ENCODE assay signal across 8 mouse cellular contexts in the genomic region with DNA sequence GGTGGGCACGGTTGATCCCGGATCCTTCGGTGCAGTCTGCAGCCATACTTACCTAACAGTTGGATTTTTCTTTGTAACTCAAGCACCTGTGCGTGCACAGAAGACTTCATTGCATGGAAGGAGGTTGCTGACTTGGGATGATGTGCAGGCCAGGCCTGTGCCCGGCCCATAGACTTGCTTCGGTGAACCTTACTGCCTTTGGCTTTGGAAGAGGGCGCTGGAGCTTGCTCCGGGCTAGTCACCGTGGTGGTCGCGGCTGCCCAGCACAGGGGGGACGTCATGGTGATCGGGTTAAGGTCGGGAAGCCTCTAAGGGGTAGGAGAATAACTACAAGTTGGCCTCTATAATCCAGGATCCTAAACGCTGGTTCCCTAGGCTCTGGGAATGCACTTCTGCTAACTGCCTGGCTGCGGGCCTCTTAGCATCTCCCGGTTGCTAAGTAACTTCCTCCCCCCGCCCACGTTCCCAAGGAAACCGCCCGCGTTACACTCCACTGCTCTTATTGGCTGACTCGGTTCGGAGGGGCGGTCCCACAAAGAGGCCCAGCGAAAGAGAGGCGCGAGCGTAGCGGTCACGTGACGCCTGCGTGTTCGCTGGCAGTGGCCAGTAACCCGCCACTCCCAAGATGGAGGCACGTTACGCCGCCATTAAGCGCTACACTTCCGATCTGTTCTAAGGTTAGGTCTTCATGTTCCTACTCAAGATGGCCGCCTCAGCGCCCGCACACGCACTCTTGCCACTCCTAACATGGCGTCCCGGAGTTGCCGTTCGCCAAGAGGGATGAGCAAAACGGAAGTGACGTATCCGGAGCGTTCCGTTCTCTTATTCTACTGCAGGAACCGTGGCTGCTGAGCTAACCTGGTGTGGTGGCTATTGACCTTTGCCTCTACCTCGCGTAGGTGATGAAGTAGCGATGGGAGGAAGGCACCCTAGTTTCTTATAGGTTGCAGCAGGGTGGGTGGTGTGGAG. TPM values are rescaled to one million over a fixed set of nuclear protein-coding genes. Genes with fewer than 3 reads are reported as not detected.
DNase-seq lines count a peak whose midpoint lies in the region; ATAC-seq and TF ChIP-seq lines count a peak whose summit lies in the region.

A gene (minus strand): TSS at position 441 of the 969 bp plus-strand sequence.
A gene (plus strand): TSS at position 613 of the 969 bp plus-strand sequence.

- H3K4me1 ChIP-seq in embryonic facial prominence, embryonic 14.5 days (ENCODE audit: control insufficient read depth, insufficient read depth, low read length) = peaks cover 16% of the 10 kb centered on the region
- peaks cover 4% of the 10 kb centered on the region for H3K4me1 ChIP-seq in heart, adult 2 months (ENCODE audit: control insufficient read depth, insufficient read depth, low read length)
- H3K4me1 ChIP-seq in limb, embryonic 13.5 days = peaks cover 23% of the 10 kb centered on the region
- peaks cover 21% of the 10 kb centered on the region for H3K4me1 ChIP-seq in midbrain, embryonic 16.5 days (ENCODE audit: control insufficient read depth, insufficient read depth, low read length)

- H3K9me3 ChIP-seq in embryonic facial prominence, embryonic 14.5 days (ENCODE audit: control insufficient read depth, low read length) = no peaks in the 10 kb centered on the region
- H3K9me3 ChIP-seq in limb, embryonic 13.5 days = no peaks in the 10 kb centered on the region
- H3K9me3 ChIP-seq in midbrain, embryonic 16.5 days (replicated peaks; ENCODE audit: control insufficient read depth, low read length, poor library complexity, severe bottlenecking) = no peaks in the 10 kb centered on the region

- no peaks in the 10 kb centered on the region for H3K27me3 ChIP-seq in embryonic facial prominence, embryonic 14.5 days (replicated peaks; ENCODE audit: control insufficient read depth, insufficient read depth, low read length)
- no peaks in the 10 kb centered on the region for H3K27me3 ChIP-seq in heart, adult 2 months (ENCODE audit: control insufficient read depth, insufficient read depth, low read length)
- H3K27me3 ChIP-seq in limb, embryonic 13.5 days = 0 out of 2 replicates have a peak, but pooled peaks cover 3% of the 10 kb centered on the region
- no peaks in the 10 kb centered on the region for H3K27me3 ChIP-seq in midbrain, embryonic 16.5 days (ENCODE audit: control insufficient read depth, insufficient read depth, low read depth, low read length)

- intact Hi-C loops in heart, adult 2 months (cut with DNase I) = loop anchor here (2.0 to 10.0 kb wide), 4 partner anchors 48 to 155 kb away; a partner anchor contains a TSS

- H3K9ac ChIP-seq in embryonic facial prominence, embryonic 14.5 days (ENCODE audit: low read depth, low read length) = peak within 1 kb of the TSS; percentile 70
- H3K9ac ChIP-seq in heart, adult 2 months (ENCODE audit: low read depth, low read length) = peak within 1 kb of the TSS; percentile 52
- H3K9ac ChIP-seq in limb, embryonic 13.5 days = peak within 1 kb of the TSS; percentile 78
- H3K9ac ChIP-seq in midbrain, embryonic 16.5 days (ENCODE audit: low read depth, low read length) = peak within 1 kb of the TSS; percentile 71

- peaks cover 38% of the 10 kb centered on the region for H3K36me3 ChIP-seq in embryonic facial prominence, embryonic 14.5 days (ENCODE audit: control insufficient read depth, insufficient read depth, low read length)
- H3K36me3 ChIP-seq in heart, adult 2 months (ENCODE audit: control insufficient read depth, insufficient read depth, low read length) = no peaks in the 10 kb centered on the region
- peaks cover 37% of the 10 kb centered on the region for H3K36me3 ChIP-seq in limb, embryonic 13.5 days
- no peaks in the 10 kb centered on the region for H3K36me3 ChIP-seq in midbrain, embryonic 16.5 days (ENCODE audit: control insufficient read depth, insufficient read depth, low read length)

- H3K4me2 ChIP-seq in embryonic facial prominence, embryonic 14.5 days (ENCODE audit: low read depth, low read length) = peak within 1 kb of the TSS; percentile 63
- H3K4me2 ChIP-seq in limb, embryonic 13.5 days (replicated peaks) = peak within 1 kb of the TSS; percentile 93
- H3K4me2 ChIP-seq in midbrain, embryonic 16.5 days (ENCODE audit: low read length) = peak within 1 kb of the TSS; percentile 75

- TF ChIP-seq CTCF in heart, adult 2 months (IDR thresholded peaks at IDR 0.05) = 0 out of 2 replicates have a peak, but pooled peaks have one; percentile 4

- ATAC-seq in embryonic facial prominence, embryonic 14.5 days (ENCODE audit: low read depth) = peak; percentile 100
- ATAC-seq in limb, embryonic 13.5 days (ENCODE audit: low FRiP score, low read depth) = peak; percentile 99
- peak; percentile 98 for ATAC-seq in midbrain, embryonic 16.5 days

- DNase-seq in 3T3-L1 (ENCODE audit: low read depth, low spot score) = peak; percentile 100
- peak; percentile 93 to 98 for DNase-seq in adrenal gland, postnatal 4 days (ENCODE audit: low spot score in 2 of 2)
- peak; percentile 100 for DNase-seq in embryonic facial prominence, embryonic 14.5 days (ENCODE audit: low spot score)
- peak; percentile 98 to 100 for DNase-seq in heart, adult 2 months
- DNase-seq in kidney, adult 8-10 months = peak; percentile 100
- peak; percentile 96 to 99 for DNase-seq in spleen, postnatal 10 days (ENCODE audit: low spot score in 2 of 2)

- H3K79me2 ChIP-seq in heart, adult 2 months (replicated peaks; ENCODE audit: control insufficient read depth, insufficient read depth, low read length) = no peaks in the 10 kb centered on the region

- peak within 1 kb of the TSS; percentile 48; the same call in 1 of the 2 replicates for H3K27ac ChIP-seq in embryonic facial prominence, embryonic 14.5 days (replicated peaks; ENCODE audit: low read depth, low read length)
- peak within 1 kb of the TSS; percentile 63 for H3K27ac ChIP-seq in heart, adult 2 months
- H3K27ac ChIP-seq in limb, embryonic 13.5 days = peak within 1 kb of the TSS; percentile 28; the same call in 1 of the 2 replicates
- H3K27ac ChIP-seq in midbrain, embryonic 16.5 days (ENCODE audit: low read length) = peak within 1 kb of the TSS; percentile 74

- peak; percentile 89; the same call in 1 of the 2 replicates for TF ChIP-seq EP300 in heart, adult 2 months (IDR thresholded peaks at IDR 0.05; ENCODE audit: insufficient read depth, low read depth, low read length)

- 8% methylated on average over 49 of the region's 57 CpGs for WGBS in embryonic facial prominence, embryonic 14.5 days
- WGBS in heart, adult 2 months = 7% methylated on average over 57 of the region's 57 CpGs
- 6% methylated on average over 57 of the region's 57 CpGs for WGBS in limb, embryonic 13.5 days
- WGBS in midbrain, embryonic 16.5 days = 4% methylated on average over 57 of the region's 57 CpGs

- TF ChIP-seq POLR2A in heart, adult 2 months (IDR thresholded peaks at IDR 0.05; ENCODE audit: insufficient read depth, low read depth, low read length) = peak; percentile 94

- peak within 1 kb of the TSS; percentile 67 for H3K4me3 ChIP-seq in embryonic facial prominence, embryonic 14.5 days (ENCODE audit: low read depth, low read length)
- peak within 1 kb of the TSS; percentile 70 for H3K4me3 ChIP-seq in heart, adult 2 months
- H3K4me3 ChIP-seq in limb, embryonic 13.5 days = peak within 1 kb of the TSS; percentile 67
- peak within 1 kb of the TSS; percentile 57 for H3K4me3 ChIP-seq in midbrain, embryonic 16.5 days (ENCODE audit: low read depth, low read length)

RNA-seq across cellular contexts. Expression of the first gene that starts in this region (rescaled TPM):
- total RNA-seq in adrenal gland, postnatal 4 days (2021) = 1 to 10 TPM; 1.4 to 2.0 TPM
- polyA plus RNA-seq in embryonic facial prominence, embryonic 14.5 days (2014; fragmentation: Nextera tagmentation; extraction: Ambion mirVana) = 2.3 and 4.8 TPM in 2 replicates
- under 1 TPM in 1 of 2 experiments, not detected in 1; 0.09 TPM for total RNA-seq in heart, adult 2 months (2021)
- 0.21 TPM in 1 of 2 replicates, not detected in the other for polyA plus RNA-seq in heart, adult 2 months (2012; rRNA removed)
- 1.0 and 1.5 TPM in 2 replicates for polyA plus RNA-seq in limb, embryonic 13.5 days (2015; fragmentation: Nextera tagmentation; extraction: Ambion mirVana)
- polyA plus RNA-seq in midbrain, embryonic 16.5 days (2015; fragmentation: Nextera tagmentation; extraction: Ambion mirVana) = 5.6 and 6.2 TPM in 2 replicates

RNA-seq across cellular contexts. Expression of the second gene that starts in this region (rescaled TPM):
- total RNA-seq in adrenal gland, postnatal 4 days (2021) = 100 to 1,000 TPM; 148 to 155 TPM
- polyA plus RNA-seq in embryonic facial prominence, embryonic 14.5 days (2014; fragmentation: Nextera tagmentation; extraction: Ambion mirVana) = 86.6 and 95.2 TPM in 2 replicates
- 10 to 100 TPM; 61.5 to 67.5 TPM for total RNA-seq in heart, adult 2 months (2021)
- polyA plus RNA-seq in heart, adult 2 months (2012; rRNA removed) = 42.5 and 46.2 TPM in 2 replicates
- 119 and 122 TPM in 2 replicates for polyA plus RNA-seq in limb, embryonic 13.5 days (2015; fragmentation: Nextera tagmentation; extraction: Ambion mirVana)
- polyA plus RNA-seq in midbrain, embryonic 16.5 days (2015; fragmentation: Nextera tagmentation; extraction: Ambion mirVana) = 83.0 and 90.3 TPM in 2 replicates

Comparison
In these comparisons a context has a peak if more than half of its experiments do, and no peak if none do; other contexts are left out.
1. Peak in every context shown above with its lines: DNase-seq, ATAC-seq, H3K4me3 ChIP-seq and H3K27ac ChIP-seq.